ENCODE assay signal across 8 mouse cellular contexts in genomic region chr7:49450261-49451141, GRCm38 (mm10).
DNase-seq lines count a peak whose midpoint lies in the region; ATAC-seq and TF ChIP-seq lines count a peak whose summit lies in the region.

No protein-coding gene starts in this region.

- peaks cover 9% of the 10 kb centered on the region; the same call in 1 of the 2 replicates for H3K36me3 ChIP-seq in kidney, embryonic 15.5 days
- no peaks in the 10 kb centered on the region for H3K36me3 ChIP-seq in kidney, adult 2 months (ENCODE audit: control insufficient read depth, insufficient read depth, low read length)
- H3K36me3 ChIP-seq in hindbrain, embryonic 12.5 days = peaks cover 15% of the 10 kb centered on the region
- H3K36me3 ChIP-seq in midbrain, embryonic 10.5 days = peaks cover 25% of the 10 kb centered on the region

- H3K9me3 ChIP-seq in kidney, embryonic 15.5 days (replicated peaks) = no peaks in the 10 kb centered on the region
- H3K9me3 ChIP-seq in hindbrain, embryonic 12.5 days (replicated peaks) = no peaks in the 10 kb centered on the region
- H3K9me3 ChIP-seq in midbrain, embryonic 10.5 days (replicated peaks) = no peaks in the 10 kb centered on the region

- H3K27me3 ChIP-seq in kidney, embryonic 15.5 days = no peaks in the 10 kb centered on the region
- H3K27me3 ChIP-seq in kidney, adult 2 months (replicated peaks; ENCODE audit: control insufficient read depth, insufficient read depth, low read length) = no peaks in the 10 kb centered on the region
- H3K27me3 ChIP-seq in hindbrain, embryonic 12.5 days = no peaks in the 10 kb centered on the region
- H3K27me3 ChIP-seq in midbrain, embryonic 10.5 days (ENCODE audit: low read depth, poor library complexity, severe bottlenecking) = peaks cover 9% of the 10 kb centered on the region

- no peak for TF ChIP-seq CTCF in kidney, adult 2 months (conservative IDR thresholded peaks at IDR 0.05; ENCODE audit: insufficient read depth, insufficient read length, low read depth, low read length)
- TF ChIP-seq CTCF in brain, embryonic 14.5 days (IDR thresholded peaks at IDR 0.05; ENCODE audit: borderline replicate concordance, extremely low read depth, insufficient read depth, insufficient read length) = no peak

- no peak for TF ChIP-seq POLR2A in kidney, adult 2 months (IDR thresholded peaks at IDR 0.05; ENCODE audit: low read depth, low read length)
- TF ChIP-seq POLR2A in brain, embryonic 14.5 days (IDR thresholded peaks at IDR 0.05; ENCODE audit: borderline replicate concordance, extremely low read depth, insufficient read depth, insufficient read length, poor library complexity, severe bottlenecking) = no peak

- H3K4me1 ChIP-seq in kidney, embryonic 15.5 days = peaks cover 26% of the 10 kb centered on the region
- no peaks in the 10 kb centered on the region; the same call in 1 of the 2 replicates for H3K4me1 ChIP-seq in kidney, adult 2 months (ENCODE audit: control insufficient read depth, insufficient read depth, low read length)
- H3K4me1 ChIP-seq in hindbrain, embryonic 12.5 days = peaks cover 12% of the 10 kb centered on the region
- H3K4me1 ChIP-seq in midbrain, embryonic 10.5 days = peaks cover 21% of the 10 kb centered on the region

- peak overlapping the region; percentile 19 for H3K4me3 ChIP-seq in kidney, embryonic 15.5 days (replicated peaks)
- no peak overlapping the region for H3K4me3 ChIP-seq in kidney, adult 2 months (ENCODE audit: insufficient read depth, low read depth, low read length)
- no peak overlapping the region for H3K4me3 ChIP-seq in hindbrain, embryonic 12.5 days
- H3K4me3 ChIP-seq in midbrain, embryonic 10.5 days = peak overlapping the region; percentile 18; the same call in 1 of the 2 replicates

- peak overlapping the region; percentile 54 for H3K4me2 ChIP-seq in kidney, embryonic 15.5 days
- peak overlapping the region; percentile 18; the same call in 1 of the 2 replicates for H3K4me2 ChIP-seq in hindbrain, embryonic 12.5 days (replicated peaks)

- no peak overlapping the region for H3K9ac ChIP-seq in kidney, embryonic 15.5 days
- H3K9ac ChIP-seq in hindbrain, embryonic 12.5 days = no peak overlapping the region

- ATAC-seq in kidney, embryonic 15.5 days (replicated peaks; ENCODE audit: low FRiP score) = peak; percentile 86
- ATAC-seq in hindbrain, embryonic 12.5 days (ENCODE audit: low FRiP score) = peak; percentile 27; the same call in 1 of the 2 replicates

- no peak for DNase-seq in kidney, adult 2 months
- DNase-seq in brain, embryonic 14.5 days (ENCODE audit: low read depth) = peak; percentile 44
- DNase-seq in midbrain, embryonic 10.5 days (ENCODE audit: low spot score) = peak; percentile 37
- DNase-seq in MN1 (ENCODE audit: low spot score) = no peak
- DNase-seq in cerebellum, adult 8-10 months = no peak
- DNase-seq in cerebellum, adult 18-20 months = no peak

- H3K27ac ChIP-seq in kidney, embryonic 15.5 days = peak overlapping the region; percentile 73
- no peak overlapping the region for H3K27ac ChIP-seq in kidney, adult 2 months (ENCODE audit: insufficient read depth, low read depth, low read length)
- H3K27ac ChIP-seq in hindbrain, embryonic 12.5 days = no peak overlapping the region
- peak overlapping the region; percentile 64 for H3K27ac ChIP-seq in midbrain, embryonic 10.5 days (replicated peaks)

- 10% methylated on average over 22 of the region's 22 CpGs for WGBS in kidney, embryonic 15.5 days
- WGBS in kidney, adult 2 months = 21% methylated on average over 22 of the region's 22 CpGs
- 26% methylated on average over 22 of the region's 22 CpGs for WGBS in hindbrain, embryonic 12.5 days
- 36% methylated on average over 22 of the region's 22 CpGs for WGBS in midbrain, embryonic 10.5 days

Comparison
In these comparisons a context has a peak if more than half of its experiments do, and no peak if none do; other contexts are left out.
1. H3K27ac ChIP-seq: peak in kidney, embryonic 15.5 days (single experiment) and midbrain, embryonic 10.5 days (single experiment); none in kidney, adult 2 months (single experiment) and hindbrain, embryonic 12.5 days (single experiment).
2. H3K4me3 ChIP-seq: peak in kidney, embryonic 15.5 days (single experiment) and midbrain, embryonic 10.5 days (single experiment); none in kidney, adult 2 months (single experiment) and hindbrain, embryonic 12.5 days (single experiment).
3. DNase-seq: peak in brain, embryonic 14.5 days (single experiment) and midbrain, embryonic 10.5 days (single experiment); none in kidney, adult 2 months (single experiment), MN1 (single experiment), cerebellum, adult 8-10 months (single experiment) and cerebellum, adult 18-20 months (0 of 2).